Comparison of ENCODE assay signal across 14 mouse cellular contexts in genomic region chr5:142800198-142800597, GRCm38 (mm10). TPM values are rescaled to one million over a fixed set of nuclear protein-coding genes. Genes with fewer than 3 reads are reported as not detected.
A peak's percentile ranks its signal among the peaks of the same experiment; 100 is the strongest.
DNase-seq lines count a peak whose midpoint lies in the region; ATAC-seq and TF ChIP-seq lines count a peak whose summit lies in the region.
"Had no signal": no experiment of that assay in that cellular context is flagged by ENCODE, and none has a peak within 500 bp of the region (broad histone marks: within the 10 kb centered on the region; RNA-seq: fewer than 3 reads in every experiment).

No protein-coding gene starts in this region.

- H3K4me3 ChIP-seq in heart, embryonic 12.5 days, result no peak overlapping the region
- no peak overlapping the region for H3K4me3 ChIP-seq in forebrain, postnatal 0 days (ENCODE audit: low read depth, low read length)
- no peak overlapping the region for H3K4me3 ChIP-seq in midbrain, embryonic 15.5 days
- H3K4me3 ChIP-seq: limb, embryonic 13.5 days had no signal

- DNase-seq in heart, adult 8-10 months (ENCODE audit: low spot score), result no peak
- DNase-seq in thymus, postnatal 25 days, result peak; percentile 23
- DNase-seq in thymus, postnatal 36 days, result no peak
- no peak for DNase-seq in forebrain, postnatal 0 days
- no peak for DNase-seq in gastrocnemius, adult 18-20 months (ENCODE audit: low spot score)
- DNase-seq: cerebellum, postnatal 10 days; gastrocnemius, postnatal 36 days; layer of hippocampus, postnatal 36 days had no signal

- H3K27me3 ChIP-seq in heart, embryonic 12.5 days (replicated peaks), result no peaks in the 10 kb centered on the region
- H3K27me3 ChIP-seq in forebrain, postnatal 0 days (ENCODE audit: insufficient read depth, low read length), result no peaks in the 10 kb centered on the region
- H3K27me3 ChIP-seq in midbrain, embryonic 15.5 days (replicated peaks), result no peaks in the 10 kb centered on the region
- H3K27me3 ChIP-seq: limb, embryonic 13.5 days had no signal

- no peak for TF ChIP-seq CTCF in forebrain, postnatal 0 days (IDR thresholded peaks at IDR 0.05; ENCODE audit: low read depth)

- H3K4me1 ChIP-seq in heart, embryonic 12.5 days (replicated peaks), result peaks cover 87% of the 10 kb centered on the region
- H3K4me1 ChIP-seq in forebrain, postnatal 0 days (ENCODE audit: insufficient read depth), result peaks cover 30% of the 10 kb centered on the region
- H3K4me1 ChIP-seq in midbrain, embryonic 15.5 days, result peaks cover 78% of the 10 kb centered on the region

- 23% methylated on average over 8 of the region's 8 CpGs for WGBS in heart, embryonic 12.5 days
- 22% methylated on average over 8 of the region's 8 CpGs for WGBS in forebrain, postnatal 0 days
- 12% methylated on average over 8 of the region's 8 CpGs for WGBS in midbrain, embryonic 15.5 days

- H3K9ac ChIP-seq in heart, embryonic 12.5 days, result peak overlapping the region; percentile 30; the same call in 1 of the 2 replicates
- no peak overlapping the region for H3K9ac ChIP-seq in forebrain, postnatal 0 days
- H3K9ac ChIP-seq in midbrain, embryonic 15.5 days, result no peak overlapping the region
- H3K9ac ChIP-seq: limb, embryonic 13.5 days had no signal

- ATAC-seq in heart, embryonic 12.5 days (ENCODE audit: insufficient number of reproducible peaks, low FRiP score), result no peak
- no peak for ATAC-seq in forebrain, postnatal 0 days
- no peak for ATAC-seq in midbrain, embryonic 15.5 days (replicated peaks)
- no peak for ATAC-seq in cerebellum, adult (ENCODE audit: insufficient number of reproducible peaks, low FRiP score, low TSS enrichment)
- ATAC-seq: hindbrain, postnatal 0 days had no signal

- peak overlapping the region; percentile 34 for H3K27ac ChIP-seq in heart, embryonic 12.5 days (ENCODE audit: poor library complexity, severe bottlenecking)
- peak overlapping the region; percentile 6; the same call in 1 of the 2 replicates for H3K27ac ChIP-seq in forebrain, postnatal 0 days (ENCODE audit: low read depth, low read length)
- H3K27ac ChIP-seq in midbrain, embryonic 15.5 days, result no peak overlapping the region
- H3K27ac ChIP-seq: kidney, postnatal 0 days had no signal

- H3K36me3 ChIP-seq in heart, embryonic 12.5 days, result peaks cover 10% of the 10 kb centered on the region; the same call in 1 of the 2 replicates
- 0 out of 2 replicates have a peak, but pooled peaks cover 4% of the 10 kb centered on the region for H3K36me3 ChIP-seq in forebrain, postnatal 0 days (ENCODE audit: insufficient read depth)
- no peaks in the 10 kb centered on the region for H3K36me3 ChIP-seq in midbrain, embryonic 15.5 days (replicated peaks)

- peak overlapping the region; percentile 37 for H3K4me2 ChIP-seq in heart, embryonic 12.5 days
- no peak overlapping the region for H3K4me2 ChIP-seq in forebrain, postnatal 0 days (ENCODE audit: low read depth)
- peak overlapping the region; percentile 7; the same call in 1 of the 2 replicates for H3K4me2 ChIP-seq in midbrain, embryonic 15.5 days
- H3K4me2 ChIP-seq: limb, embryonic 13.5 days had no signal

- no peaks in the 10 kb centered on the region for H3K9me3 ChIP-seq in heart, embryonic 12.5 days (replicated peaks)
- no peaks in the 10 kb centered on the region for H3K9me3 ChIP-seq in forebrain, postnatal 0 days (ENCODE audit: low read length)
- no peaks in the 10 kb centered on the region for H3K9me3 ChIP-seq in midbrain, embryonic 15.5 days
- H3K9me3 ChIP-seq: limb, embryonic 13.5 days had no signal

RNA-seq across cellular contexts. Expression of gene Tnrc18, which starts 17.3 kb away (rescaled TPM):
- polyA plus RNA-seq in heart, embryonic 12.5 days (2016; fragmentation: Nextera tagmentation; extraction: Ambion mirVana), result 31.7 and 34.7 TPM in 2 replicates
- 10 to 100 TPM; 48.6 to 59.7 (median 55.0) TPM for total RNA-seq in heart, adult 8-10 months (2022)
- total RNA-seq in forebrain, postnatal 0 days (2014; rRNA removed), result 99.7 and 116 TPM in 2 replicates
- polyA plus RNA-seq in forebrain, postnatal 0 days (2015; fragmentation: Nextera tagmentation; extraction: Ambion mirVana), result 14.9 and 23.4 TPM in 2 replicates
- 36.3 and 38.6 TPM in 2 replicates for polyA plus RNA-seq in midbrain, embryonic 15.5 days (2015; fragmentation: Nextera tagmentation; extraction: Ambion mirVana)
- total RNA-seq in gastrocnemius, adult 18-20 months (2021), result 10 to 100 TPM; 29.0 to 40.6 TPM
